Comparison of ENCODE assay signal across 11 mouse cellular contexts in genomic region chr4:150865371-150865770, GRCm38 (mm10). TPM values are rescaled to one million over a fixed set of nuclear protein-coding genes. Genes with fewer than 3 reads are reported as not detected.
DNase-seq lines count a peak whose midpoint lies in the region; ATAC-seq and TF ChIP-seq lines count a peak whose summit lies in the region.
"Had no signal": no experiment of that assay in that cellular context is flagged by ENCODE, and none has a peak within 500 bp of the region (broad histone marks: within the 10 kb centered on the region; RNA-seq: fewer than 3 reads in every experiment).

No protein-coding gene starts in this region.

- H3K36me3 ChIP-seq in intestine, postnatal 0 days (ENCODE audit: control insufficient read depth, insufficient read depth) = peaks cover 40% of the 10 kb centered on the region
- peaks cover 6% of the 10 kb centered on the region; the same call in 1 of the 2 replicates for H3K36me3 ChIP-seq in intestine, embryonic 16.5 days (ENCODE audit: control insufficient read depth, insufficient read depth, low read length)
- peaks cover 19% of the 10 kb centered on the region for H3K36me3 ChIP-seq in thymus, adult 2 months (ENCODE audit: control insufficient read depth, insufficient read depth, low read length)

- DNase-seq in thymus, adult 2 months = peak; percentile 16
- DNase-seq in thymus, postnatal 4 days = no peak
- DNase-seq in adipocyte (ENCODE audit: low spot score) = peak; percentile 62
- DNase-seq in thymus, postnatal 25 days = peak; percentile 16
- DNase-seq in cerebellum, adult 11-12 months = no peak
- DNase-seq: gastrocnemius, postnatal 14 days; lung, adult 2 months; right cerebral cortex, postnatal 14 days had no signal

- H3K4me3 ChIP-seq in intestine, postnatal 0 days (ENCODE audit: low read depth, low read length) = no peak overlapping the region
- H3K4me3 ChIP-seq in intestine, embryonic 16.5 days (ENCODE audit: low read length) = no peak overlapping the region
- no peak overlapping the region for H3K4me3 ChIP-seq in thymus, adult 2 months (ENCODE audit: control insufficient read depth, insufficient read depth, low read length)
- H3K4me3 ChIP-seq: hindbrain, embryonic 13.5 days had no signal

- TF ChIP-seq CTCF in intestine, postnatal 0 days (IDR thresholded peaks at IDR 0.05; ENCODE audit: low read depth) = peak; percentile 76
- TF ChIP-seq CTCF in thymus, adult 2 months (IDR thresholded peaks at IDR 0.05; ENCODE audit: borderline replicate concordance, control insufficient read depth, extremely low read depth, insufficient read depth, low read length, poor library complexity) = no peak

- H3K4me2 ChIP-seq in intestine, postnatal 0 days (replicated peaks; ENCODE audit: low read depth) = no peak overlapping the region
- H3K4me2 ChIP-seq in intestine, embryonic 16.5 days (ENCODE audit: low read depth, low read length) = no peak overlapping the region
- H3K4me2 ChIP-seq: hindbrain, embryonic 13.5 days had no signal

- no peak for TF ChIP-seq POLR2A in thymus, adult 2 months (IDR thresholded peaks at IDR 0.05; ENCODE audit: control insufficient read depth, extremely low read depth, insufficient read depth, low read length, poor library complexity)

- no peaks in the 10 kb centered on the region for H3K4me1 ChIP-seq in intestine, postnatal 0 days (replicated peaks; ENCODE audit: control insufficient read depth, insufficient read depth, low read length)
- peaks cover 8% of the 10 kb centered on the region; the same call in 1 of the 2 replicates for H3K4me1 ChIP-seq in intestine, embryonic 16.5 days (ENCODE audit: control insufficient read depth, insufficient read depth, low read length)
- no peaks in the 10 kb centered on the region; the same call in 1 of the 2 replicates for H3K4me1 ChIP-seq in thymus, adult 2 months (replicated peaks; ENCODE audit: control insufficient read depth, insufficient read depth, low read length)

- H3K9ac ChIP-seq in intestine, postnatal 0 days (ENCODE audit: low read depth, low read length) = no peak overlapping the region
- H3K9ac ChIP-seq in intestine, embryonic 16.5 days (ENCODE audit: low read depth, low read length) = no peak overlapping the region
- H3K9ac ChIP-seq: hindbrain, embryonic 13.5 days had no signal

- no peaks in the 10 kb centered on the region for H3K27me3 ChIP-seq in intestine, postnatal 0 days (replicated peaks; ENCODE audit: control insufficient read depth, insufficient read depth, low read length)
- no peaks in the 10 kb centered on the region for H3K27me3 ChIP-seq in intestine, embryonic 16.5 days (replicated peaks; ENCODE audit: control insufficient read depth, insufficient read depth, low read length)
- H3K27me3 ChIP-seq in thymus, adult 2 months (ENCODE audit: control insufficient read depth, insufficient read depth, low read length) = no peaks in the 10 kb centered on the region
- H3K27me3 ChIP-seq: hindbrain, embryonic 13.5 days had no signal

- H3K27ac ChIP-seq in intestine, postnatal 0 days (ENCODE audit: low read depth, low read length) = no peak overlapping the region
- H3K27ac ChIP-seq in intestine, embryonic 16.5 days (ENCODE audit: low read length) = no peak overlapping the region
- H3K27ac ChIP-seq in thymus, adult 2 months (ENCODE audit: control insufficient read depth, insufficient read depth, low read length) = no peak overlapping the region
- H3K27ac ChIP-seq: hindbrain, embryonic 13.5 days had no signal

- no peaks in the 10 kb centered on the region for H3K9me3 ChIP-seq in intestine, postnatal 0 days (ENCODE audit: control insufficient read depth)
- no peaks in the 10 kb centered on the region for H3K9me3 ChIP-seq in intestine, embryonic 16.5 days (ENCODE audit: control insufficient read depth, low read length)
- H3K9me3 ChIP-seq: hindbrain, embryonic 13.5 days had no signal

- ATAC-seq in intestine, postnatal 0 days = no peak
- no peak for ATAC-seq in intestine, embryonic 16.5 days

RNA-seq across cellular contexts. Expression of gene Errfi1, which starts 11.7 kb away (rescaled TPM):
- 27.2 and 27.7 TPM in 2 replicates for polyA plus RNA-seq in intestine, postnatal 0 days (2015; fragmentation: Nextera tagmentation; extraction: Ambion mirVana)
- polyA plus RNA-seq in intestine, embryonic 16.5 days (2015; fragmentation: Nextera tagmentation; extraction: Ambion mirVana) = 28.0 and 28.2 TPM in 2 replicates
- polyA plus RNA-seq in thymus, adult 2 months (2012; rRNA removed) = 12.4 and 17.2 TPM in 2 replicates

RNA-seq across cellular contexts. Expression of gene Park7, which starts 48.9 kb away (rescaled TPM):
- 223 and 231 TPM in 2 replicates for polyA plus RNA-seq in intestine, postnatal 0 days (2015; fragmentation: Nextera tagmentation; extraction: Ambion mirVana)
- 390 and 416 TPM in 2 replicates for polyA plus RNA-seq in intestine, embryonic 16.5 days (2015; fragmentation: Nextera tagmentation; extraction: Ambion mirVana)
- 128 and 138 TPM in 2 replicates for polyA plus RNA-seq in thymus, adult 2 months (2012; rRNA removed)

RNA-seq across cellular contexts. Expression of gene Tnfrsf9, which starts 49.0 kb away (rescaled TPM):
- polyA plus RNA-seq in intestine, postnatal 0 days (2015; fragmentation: Nextera tagmentation; extraction: Ambion mirVana) = 0.20 and 0.42 TPM in 2 replicates
- polyA plus RNA-seq in intestine, embryonic 16.5 days (2015; fragmentation: Nextera tagmentation; extraction: Ambion mirVana) = 2.4 and 2.5 TPM in 2 replicates
- 13.4 and 13.5 TPM in 2 replicates for polyA plus RNA-seq in thymus, adult 2 months (2012; rRNA removed)

Comparison
In these comparisons a context has a peak if more than half of its experiments do, and no peak if none do; other contexts are left out.
1. DNase-seq: peak in thymus, adult 2 months (single experiment), adipocyte (single experiment) and thymus, postnatal 25 days (single experiment); none in thymus, postnatal 4 days (single experiment) and cerebellum, adult 11-12 months (single experiment).